Mouse (Mus musculus): ENCODE data around the gene Srsf2. TPM values are rescaled to one million over a fixed set of nuclear protein-coding genes. Genes with fewer than 3 reads are reported as not detected.

Srsf2 gene
- total and polyA plus RNA-seq, 2 experiments from 2014 or later: 253 to 454 TPM

- Histone ChIP-seq H3K9ac (replicated peaks; ENCODE audit: low read length) (no peak overlapping the region), H3K27ac (no peak overlapping the region), H3K27me3 (ENCODE audit: insufficient read depth, low read length) (no peaks in the 10 kb centered on the region), H3K4me3 (ENCODE audit: low read length) (no peak overlapping the region), H3K4me1 (ENCODE audit: insufficient read depth, low read length) (peaks cover 11% of the 10 kb centered on the region), H3K9me3 (ENCODE audit: low read length) (no peaks in the 10 kb centered on the region), H3K4me2 (ENCODE audit: low read depth, low read length) (no peak overlapping the region), H3K36me3 (ENCODE audit: insufficient read depth, low read length) (no peaks in the 10 kb centered on the region)
- no peak for TF ChIP-seq CTCF (IDR thresholded peaks at IDR 0.05; ENCODE audit: low read depth)
- DNase-seq (ENCODE audit: low spot score): no peak
- WGBS: 90% methylated on average over 10 of the region's 10 CpGs
- ATAC-seq: no peak
These were observed 30.3 kb downstream of the Srsf2 start for GRCm38 (mm10) chr11:116822626-116823025.

- WGBS: 56% methylated on average over 10 of the region's 10 CpGs
- ATAC-seq (no peak), DNase-seq (ENCODE audit: low spot score) (no peak)
- H3K27ac ChIP-seq: no peak overlapping the region
- TF ChIP-seq CTCF (IDR thresholded peaks at IDR 0.05; ENCODE audit: low read depth): no peak
- H3K9me3 ChIP-seq (ENCODE audit: low read length): no peaks in the 10 kb centered on the region
- H3K4me1 ChIP-seq (ENCODE audit: insufficient read depth, low read length): peaks cover 11% of the 10 kb centered on the region
- no peak overlapping the region for H3K9ac ChIP-seq (replicated peaks; ENCODE audit: low read length)
- H3K4me3 ChIP-seq (ENCODE audit: low read length): no peak overlapping the region
- H3K4me2 ChIP-seq (ENCODE audit: low read depth, low read length): no peak overlapping the region
- H3K36me3 ChIP-seq (ENCODE audit: insufficient read depth, low read length): no peaks in the 10 kb centered on the region
- H3K27me3 ChIP-seq (ENCODE audit: insufficient read depth, low read length): no peaks in the 10 kb centered on the region
These were observed 30.7 kb downstream of the Srsf2 start for GRCm38 (mm10) chr11:116822215-116822614.

DNA sequence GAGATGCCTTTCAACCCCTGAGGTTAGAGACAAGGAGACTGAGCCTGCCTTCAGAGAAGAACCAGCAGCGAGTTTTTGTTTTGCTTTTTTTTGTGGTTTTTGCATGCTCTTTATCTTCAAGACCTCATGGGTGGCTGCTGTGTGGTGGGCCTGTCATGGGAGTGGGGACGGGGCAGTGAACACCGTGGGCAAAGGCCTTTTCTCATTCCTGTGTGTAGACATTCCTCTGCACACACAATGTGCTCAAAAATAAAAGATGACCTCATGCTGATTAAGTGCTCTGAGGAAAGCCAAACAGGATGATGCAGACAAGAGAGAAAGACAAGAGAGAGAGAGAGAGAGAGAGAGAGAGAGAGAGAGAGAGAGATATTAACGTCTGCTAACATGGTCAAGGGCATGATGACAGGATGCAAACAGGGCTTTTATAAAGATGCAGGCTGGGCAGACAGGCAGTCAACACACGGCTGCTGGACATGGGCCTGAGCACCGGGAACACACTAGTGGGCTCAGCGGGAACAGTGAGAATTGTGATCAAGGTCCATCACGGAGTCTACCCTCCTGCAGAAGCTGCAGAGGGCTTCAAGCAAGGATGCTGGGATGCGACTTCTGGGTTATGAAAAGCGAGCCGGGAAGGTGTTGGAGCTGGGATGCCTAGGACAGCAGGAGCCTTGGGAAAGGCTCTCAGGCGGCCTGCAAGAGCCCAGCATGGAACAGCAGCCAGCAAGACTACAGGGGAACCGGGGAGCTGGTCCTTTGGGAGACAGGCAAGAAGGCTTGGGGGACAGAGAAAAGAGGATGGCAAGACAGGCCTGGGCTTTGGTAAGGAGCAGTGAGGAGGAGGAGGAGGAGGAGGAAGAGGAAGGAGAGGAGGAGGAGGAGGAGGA is 31.6 kb downstream of the Srsf2 start:
- WGBS: 49% methylated on average over 13 of the region's 13 CpGs
- DNase-seq (ENCODE audit: low spot score): no peak
- H3K9ac ChIP-seq (replicated peaks; ENCODE audit: low read length): no peak overlapping the region
- no peaks in the 10 kb centered on the region for H3K27me3 ChIP-seq (ENCODE audit: insufficient read depth, low read length)
- H3K4me1 ChIP-seq (ENCODE audit: insufficient read depth, low read length): peaks cover 10% of the 10 kb centered on the region
- no peak overlapping the region for H3K27ac ChIP-seq
- no peak overlapping the region for H3K4me2 ChIP-seq (ENCODE audit: low read depth, low read length)
- H3K36me3 ChIP-seq (ENCODE audit: insufficient read depth, low read length): no peaks in the 10 kb centered on the region
- no peak for ATAC-seq
- TF ChIP-seq CTCF (IDR thresholded peaks at IDR 0.05; ENCODE audit: low read depth): no peak
- no peaks in the 10 kb centered on the region for H3K9me3 ChIP-seq (ENCODE audit: low read length)
- no peak overlapping the region for H3K4me3 ChIP-seq (ENCODE audit: low read length)

DNA sequence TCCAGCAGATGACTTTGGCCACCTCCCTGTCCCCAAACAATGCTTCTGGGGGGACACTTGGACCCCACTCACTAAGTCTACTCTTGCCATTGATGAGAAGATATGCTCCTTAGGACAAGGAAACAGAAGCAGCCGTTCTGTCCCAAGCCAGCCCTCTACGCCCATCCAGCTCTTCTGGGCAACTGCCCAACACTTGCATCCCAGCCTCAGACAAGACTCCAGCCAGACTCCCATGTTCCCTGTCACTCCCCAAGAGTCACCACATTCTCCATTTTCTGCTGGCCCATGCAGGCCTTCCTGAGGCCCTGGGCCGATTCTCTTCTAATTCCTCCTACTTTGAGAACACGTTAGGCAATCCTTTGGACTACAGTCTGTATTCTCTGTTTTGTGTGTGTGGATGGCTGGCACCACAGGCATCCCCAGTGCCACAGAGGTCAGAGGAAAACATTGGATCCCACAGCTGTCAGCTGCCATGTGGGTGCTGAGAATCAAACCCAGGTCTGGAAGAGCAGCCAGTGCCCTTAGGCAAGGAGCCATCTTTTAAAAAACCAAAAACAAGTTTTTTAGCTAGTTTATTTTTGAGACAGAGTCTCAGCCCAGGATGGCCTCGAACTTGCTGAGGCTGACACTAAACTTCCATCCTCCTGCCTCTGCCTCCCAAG is 32.8 kb downstream of the Srsf2 start:
- H3K27ac ChIP-seq: peak overlapping the region; percentile 56; the same call in 1 of the 2 replicates

GRCm38 (mm10) chr11:116818722-116819121 is 34.2 kb downstream of the Srsf2 start:
- Histone ChIP-seq H3K9ac (replicated peaks; ENCODE audit: low read length) (no peak overlapping the region), H3K4me1 (ENCODE audit: insufficient read depth, low read length) (peaks cover 17% of the 10 kb centered on the region)
- peak; percentile 50 for DNase-seq (ENCODE audit: low spot score)

More for the DNA sequence above, 32.8 kb downstream of the Srsf2 start:
- no peaks in the 10 kb centered on the region for H3K27me3 ChIP-seq (ENCODE audit: insufficient read depth, low read length)
- no peak for TF ChIP-seq CTCF (IDR thresholded peaks at IDR 0.05; ENCODE audit: low read depth)
- ATAC-seq: no peak
- H3K36me3 ChIP-seq (ENCODE audit: insufficient read depth, low read length): no peaks in the 10 kb centered on the region
- no peak overlapping the region for H3K4me2 ChIP-seq (ENCODE audit: low read depth, low read length)
- DNase-seq (ENCODE audit: low spot score): peak; percentile 22
- WGBS: 60% methylated on average over 5 of the region's 5 CpGs
- no peak overlapping the region for H3K4me3 ChIP-seq (ENCODE audit: low read length)
- no peak overlapping the region for H3K9ac ChIP-seq (replicated peaks; ENCODE audit: low read length)
- peaks cover 4% of the 10 kb centered on the region for H3K4me1 ChIP-seq (ENCODE audit: insufficient read depth, low read length)
- no peaks in the 10 kb centered on the region for H3K9me3 ChIP-seq (ENCODE audit: low read length)

GRCm38 (mm10) chr11:116817567-116817966 is 35.3 kb downstream of the Srsf2 start:
- WGBS: 97% methylated on average over 5 of the region's 5 CpGs
- Histone ChIP-seq H3K36me3 (ENCODE audit: insufficient read depth, low read length) (no peaks in the 10 kb centered on the region), H3K27ac (no peak overlapping the region), H3K4me3 (ENCODE audit: low read length) (no peak overlapping the region), H3K9ac (replicated peaks; ENCODE audit: low read length) (no peak overlapping the region), H3K27me3 (ENCODE audit: insufficient read depth, low read length) (no peaks in the 10 kb centered on the region), H3K4me1 (ENCODE audit: insufficient read depth, low read length) (peaks cover 29% of the 10 kb centered on the region), H3K4me2 (ENCODE audit: low read depth, low read length) (no peak overlapping the region), H3K9me3 (ENCODE audit: low read length) (no peaks in the 10 kb centered on the region)
- DNase-seq (ENCODE audit: low spot score) (no peak), ATAC-seq (no peak)
- no peak for TF ChIP-seq CTCF (IDR thresholded peaks at IDR 0.05; ENCODE audit: low read depth)

More at GRCm38 (mm10) chr11:116818722-116819121, 34.2 kb downstream of the Srsf2 start:
- Histone ChIP-seq H3K27ac (peak overlapping the region; percentile 56; the same call in 1 of the 2 replicates), H3K9me3 (ENCODE audit: low read length) (no peaks in the 10 kb centered on the region), H3K36me3 (ENCODE audit: insufficient read depth, low read length) (no peaks in the 10 kb centered on the region), H3K4me3 (ENCODE audit: low read length) (no peak overlapping the region), H3K27me3 (ENCODE audit: insufficient read depth, low read length) (no peaks in the 10 kb centered on the region), H3K4me2 (ENCODE audit: low read depth, low read length) (no peak overlapping the region)
- ATAC-seq: peak; percentile 48; the same call in 1 of the 2 replicates
- WGBS: 53% methylated on average over 8 of the region's 8 CpGs
- no peak for TF ChIP-seq CTCF (IDR thresholded peaks at IDR 0.05; ENCODE audit: low read depth)
